Mouse (Mus musculus): ENCODE measurements around the gene Cyth1. TPM values are rescaled to one million over a fixed set of nuclear protein-coding genes. Genes with fewer than 3 reads are reported as not detected.

The Cyth1 gene
- polyA plus RNA-seq, 1 experiment from 2014 or later, result 34.6 TPM

DNA sequence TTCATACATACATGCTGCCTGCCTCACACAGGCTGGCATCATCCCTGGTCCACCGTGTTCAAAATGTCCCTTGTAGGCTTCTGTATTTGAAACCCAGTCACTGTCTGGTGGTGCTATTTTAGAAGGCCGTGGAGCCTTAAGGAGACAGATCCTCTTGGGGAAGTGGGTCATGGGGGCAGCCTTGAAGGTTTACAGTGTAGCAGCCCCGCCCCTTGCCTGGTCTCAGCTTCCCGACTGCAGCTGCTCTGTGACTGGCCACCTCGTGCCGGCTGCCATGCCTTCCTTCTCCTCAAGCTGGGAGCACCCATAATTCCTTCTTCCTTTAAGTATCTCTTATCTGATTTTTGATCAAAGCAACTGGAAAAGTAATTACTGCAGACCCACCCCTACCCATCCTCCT lies 113.1 kb downstream of the Cyth1 start:
- H3K27me3 ChIP-seq, result no peaks in the 10 kb centered on the region
- WGBS, result 86% methylated on average over 6 of the region's 6 CpGs
- H3K9me3 ChIP-seq, result no peaks in the 10 kb centered on the region
- no peak overlapping the region for H3K27ac ChIP-seq (replicated peaks)
- H3K4me3 ChIP-seq, result no peak overlapping the region
- no peak for ATAC-seq (replicated peaks)
- peaks cover 9% of the 10 kb centered on the region for H3K4me1 ChIP-seq
- H3K4me2 ChIP-seq (replicated peaks), result no peak overlapping the region
- no peaks in the 10 kb centered on the region for H3K36me3 ChIP-seq
- H3K9ac ChIP-seq (replicated peaks), result no peak overlapping the region

DNA sequence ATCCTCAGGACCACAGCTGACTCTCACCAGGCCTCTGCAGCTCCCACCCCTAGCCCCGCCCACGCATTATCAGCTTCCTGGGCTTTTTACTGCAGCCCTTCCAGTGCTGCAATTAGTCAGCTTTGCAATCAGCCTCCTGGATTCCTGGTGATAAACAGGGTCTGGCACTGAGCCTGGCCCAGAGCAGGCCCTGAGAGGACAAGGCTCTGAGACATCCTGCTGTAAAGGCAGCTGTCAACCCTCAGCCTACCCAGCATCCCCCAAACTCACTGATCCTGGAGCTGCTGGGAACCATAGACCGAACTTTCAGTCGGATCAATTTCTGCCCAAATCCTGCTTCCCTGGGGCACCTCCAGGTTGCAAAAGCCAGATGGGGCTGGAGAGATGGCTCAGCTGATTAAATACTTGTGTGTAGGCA lies 114.6 kb downstream of the Cyth1 start:
- Histone ChIP-seq H3K4me3 (no peak overlapping the region), H3K4me2 (replicated peaks) (no peak overlapping the region), H3K36me3 (no peaks in the 10 kb centered on the region), H3K4me1 (peaks cover 9% of the 10 kb centered on the region), H3K27ac (replicated peaks) (peak overlapping the region; percentile 70), H3K27me3 (no peaks in the 10 kb centered on the region), H3K9ac (replicated peaks) (no peak overlapping the region), H3K9me3 (no peaks in the 10 kb centered on the region)
- 30% methylated on average over 4 of the region's 4 CpGs for WGBS
- ATAC-seq (replicated peaks), result peak; percentile 79

DNA sequence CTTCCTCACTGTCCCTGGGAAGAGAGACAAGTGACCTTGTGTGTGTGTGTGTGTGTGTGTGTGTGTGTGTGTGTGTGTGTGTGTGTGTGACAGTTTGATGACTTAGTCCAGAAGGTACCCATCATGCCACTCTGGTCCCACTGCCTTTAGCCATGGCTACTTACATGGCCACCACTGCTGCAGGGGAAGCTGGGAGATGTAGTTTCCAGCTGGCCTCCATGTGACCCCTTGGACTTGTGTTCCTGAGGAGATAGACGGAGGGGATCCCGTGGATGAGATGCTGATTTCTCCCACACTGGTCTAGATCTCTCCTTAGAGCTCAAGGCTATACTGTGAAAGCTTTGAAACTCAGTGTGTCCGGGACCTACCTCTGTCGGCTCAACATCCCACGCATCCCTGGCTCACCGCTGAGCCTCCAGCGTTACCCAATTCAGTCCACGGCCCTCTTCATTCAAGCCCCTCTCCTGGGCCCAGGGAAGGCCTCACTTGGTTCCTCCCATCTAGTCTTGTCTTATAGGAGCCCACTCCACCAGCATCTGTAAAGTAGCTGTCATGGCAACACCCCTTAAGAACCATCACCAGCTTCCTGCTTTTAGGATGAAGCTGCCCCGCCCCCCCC lies 115.2 kb downstream of the Cyth1 start:
- H3K4me3 ChIP-seq, result no peak overlapping the region
- H3K9ac ChIP-seq (replicated peaks), result no peak overlapping the region
- H3K4me1 ChIP-seq, result peaks cover 9% of the 10 kb centered on the region
- H3K9me3 ChIP-seq, result no peaks in the 10 kb centered on the region
- H3K27me3 ChIP-seq, result no peaks in the 10 kb centered on the region
- no peaks in the 10 kb centered on the region for H3K36me3 ChIP-seq
- ATAC-seq (replicated peaks), result peak; percentile 43
- WGBS, result 57% methylated on average over 9 of the region's 9 CpGs
- peak overlapping the region; percentile 70 for H3K27ac ChIP-seq (replicated peaks)
- H3K4me2 ChIP-seq (replicated peaks), result no peak overlapping the region

DNA sequence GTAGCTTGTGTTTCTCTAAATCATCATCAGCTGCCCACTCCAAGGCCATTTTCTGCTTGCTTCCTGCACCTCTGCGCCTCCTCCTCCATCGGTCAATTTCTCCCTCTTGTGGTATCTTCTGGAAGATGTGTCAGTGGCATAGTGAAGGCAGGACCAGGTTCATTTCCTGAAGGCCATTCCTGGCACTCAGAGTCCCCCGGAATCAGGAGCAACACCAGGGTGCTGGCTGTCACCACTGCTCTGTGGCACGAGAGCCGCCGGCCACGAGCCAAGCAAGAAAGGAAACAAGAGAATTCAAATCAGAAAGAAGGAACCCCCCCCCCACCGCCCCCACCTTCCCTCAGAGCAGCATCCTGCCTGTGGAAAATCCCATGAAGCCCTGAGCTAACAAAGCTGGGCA lies 116.3 kb downstream of the Cyth1 start:
- no peak for ATAC-seq (replicated peaks)
- H3K4me2 ChIP-seq (replicated peaks), result no peak overlapping the region
- no peak overlapping the region for H3K4me3 ChIP-seq
- no peaks in the 10 kb centered on the region for H3K27me3 ChIP-seq
- no peak overlapping the region for H3K27ac ChIP-seq (replicated peaks)
- H3K9ac ChIP-seq (replicated peaks), result no peak overlapping the region
- WGBS, result 78% methylated on average over 8 of the region's 8 CpGs
- H3K9me3 ChIP-seq, result no peaks in the 10 kb centered on the region
- peaks cover 9% of the 10 kb centered on the region for H3K4me1 ChIP-seq
- no peaks in the 10 kb centered on the region for H3K36me3 ChIP-seq

DNA sequence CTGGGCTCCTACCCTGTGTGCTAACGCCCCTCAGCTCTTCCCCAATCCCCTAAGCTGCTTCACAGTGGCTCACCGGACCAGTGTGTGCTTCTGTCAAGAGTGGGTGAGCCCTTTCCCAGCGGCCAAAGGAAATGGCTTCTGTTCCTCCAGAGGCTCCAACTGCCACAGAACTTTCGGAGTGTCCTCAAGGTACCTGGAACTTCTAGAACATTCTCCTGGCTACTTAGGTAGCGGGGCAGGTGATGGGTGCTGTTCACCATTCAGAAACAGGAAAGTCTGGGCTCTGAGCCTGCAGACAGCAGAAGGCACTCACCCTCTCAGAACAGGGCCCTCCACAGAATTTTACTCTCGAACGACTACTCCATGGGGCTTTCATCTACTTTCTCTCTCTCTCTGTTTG lies 117.9 kb downstream of the Cyth1 start, which contains the start of gene Dnah17:
Gene Dnah17, minus strand, starts transcription at position 101 of the 400 bp plus-strand sequence.
- peaks cover 9% of the 10 kb centered on the region for H3K4me1 ChIP-seq
- H3K9ac ChIP-seq (replicated peaks), result no peak within 1 kb of the TSS
- no peak for ATAC-seq (replicated peaks)
- no peaks in the 10 kb centered on the region for H3K9me3 ChIP-seq
- H3K27me3 ChIP-seq, result no peaks in the 10 kb centered on the region
- H3K36me3 ChIP-seq, result no peaks in the 10 kb centered on the region
- WGBS, result 90% methylated on average over 7 of the region's 7 CpGs
- H3K27ac ChIP-seq (replicated peaks), result no peak within 1 kb of the TSS
- no peak within 1 kb of the TSS for H3K4me3 ChIP-seq
- H3K4me2 ChIP-seq (replicated peaks), result no peak within 1 kb of the TSS

DNA sequence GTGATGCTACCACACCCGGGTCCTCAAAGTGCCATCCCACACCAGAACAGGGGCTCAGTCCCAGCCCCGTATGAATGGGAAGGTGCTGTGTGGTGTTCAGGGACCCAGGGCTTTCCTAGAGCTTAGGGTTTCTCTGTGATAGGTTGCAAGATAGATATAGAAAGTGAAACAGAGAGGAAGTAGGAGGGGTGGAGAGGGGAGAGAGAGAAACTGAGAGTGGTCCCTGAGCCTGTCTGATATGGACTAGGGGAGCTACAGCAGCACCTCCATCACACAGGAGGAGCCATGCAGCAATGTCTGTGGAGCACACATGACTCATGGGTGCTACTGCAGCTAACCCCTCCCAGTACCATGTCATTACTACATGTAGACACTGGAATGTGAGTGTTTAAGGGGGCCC lies 118.6 kb downstream of the Cyth1 start:
- Histone ChIP-seq H3K27ac (replicated peaks) (no peak overlapping the region), H3K4me1 (peaks cover 9% of the 10 kb centered on the region), H3K4me3 (no peak overlapping the region), H3K4me2 (replicated peaks) (no peak overlapping the region), H3K9me3 (no peaks in the 10 kb centered on the region), H3K9ac (replicated peaks) (no peak overlapping the region), H3K36me3 (no peaks in the 10 kb centered on the region), H3K27me3 (no peaks in the 10 kb centered on the region)
- no peak for ATAC-seq (replicated peaks)
- 89% methylated on average over 2 of the region's 2 CpGs for WGBS

DNA sequence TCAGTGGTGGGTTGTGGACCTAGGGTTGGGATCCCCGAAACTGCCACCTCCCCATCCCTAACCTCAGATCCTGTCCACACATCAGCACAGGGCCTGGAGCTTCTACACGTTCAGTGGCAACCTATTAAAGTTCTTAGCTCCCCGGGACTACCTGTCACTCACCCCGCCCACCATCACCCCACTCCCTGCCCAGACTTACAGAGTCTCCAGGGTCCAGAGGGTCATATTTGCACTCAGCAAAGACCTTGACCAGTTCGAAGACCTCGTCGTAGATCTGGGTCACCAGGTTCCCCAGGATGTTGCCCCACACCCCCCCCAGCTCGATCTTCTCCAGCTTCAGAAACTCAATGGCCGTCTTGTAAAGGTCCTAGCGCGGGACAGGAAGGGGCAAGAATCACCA lies 126.8 kb downstream of the Cyth1 start:
- Histone ChIP-seq H3K9me3 (no peaks in the 10 kb centered on the region), H3K4me1 (no peaks in the 10 kb centered on the region), H3K9ac (replicated peaks) (no peak overlapping the region), H3K4me3 (no peak overlapping the region), H3K36me3 (no peaks in the 10 kb centered on the region), H3K27me3 (no peaks in the 10 kb centered on the region), H3K27ac (replicated peaks) (no peak overlapping the region), H3K4me2 (replicated peaks) (no peak overlapping the region)
- no peak for ATAC-seq (replicated peaks)
- WGBS, result 91% methylated on average over 11 of the region's 11 CpGs

DNA sequence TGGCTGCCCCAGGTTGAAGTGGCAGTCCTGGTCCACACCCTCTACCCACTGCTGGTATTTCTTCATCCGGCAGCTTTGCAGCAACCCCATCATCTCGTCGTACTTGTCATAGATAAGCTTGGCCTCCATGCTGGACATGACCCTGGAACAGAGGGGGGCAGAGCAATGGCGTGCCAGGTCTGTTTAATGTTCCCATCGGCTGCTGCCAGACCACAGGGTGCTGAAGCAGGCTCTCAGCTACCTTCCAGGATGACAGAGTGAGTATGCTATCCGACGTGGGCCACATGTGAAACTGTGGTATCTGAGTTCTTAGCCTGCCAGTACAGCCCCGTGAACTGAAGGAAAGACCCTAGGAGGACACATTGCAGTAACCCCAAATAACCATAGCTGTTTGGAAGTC lies 129.6 kb downstream of the Cyth1 start:
- no peak overlapping the region for H3K4me2 ChIP-seq (replicated peaks)
- H3K36me3 ChIP-seq, result no peaks in the 10 kb centered on the region
- 93% methylated on average over 8 of the region's 8 CpGs for WGBS
- H3K4me3 ChIP-seq, result no peak overlapping the region
- H3K27me3 ChIP-seq, result no peaks in the 10 kb centered on the region
- H3K9me3 ChIP-seq, result no peaks in the 10 kb centered on the region
- ATAC-seq (replicated peaks), result no peak
- no peak overlapping the region for H3K9ac ChIP-seq (replicated peaks)
- H3K27ac ChIP-seq (replicated peaks), result no peak overlapping the region
- H3K4me1 ChIP-seq, result no peaks in the 10 kb centered on the region

DNA sequence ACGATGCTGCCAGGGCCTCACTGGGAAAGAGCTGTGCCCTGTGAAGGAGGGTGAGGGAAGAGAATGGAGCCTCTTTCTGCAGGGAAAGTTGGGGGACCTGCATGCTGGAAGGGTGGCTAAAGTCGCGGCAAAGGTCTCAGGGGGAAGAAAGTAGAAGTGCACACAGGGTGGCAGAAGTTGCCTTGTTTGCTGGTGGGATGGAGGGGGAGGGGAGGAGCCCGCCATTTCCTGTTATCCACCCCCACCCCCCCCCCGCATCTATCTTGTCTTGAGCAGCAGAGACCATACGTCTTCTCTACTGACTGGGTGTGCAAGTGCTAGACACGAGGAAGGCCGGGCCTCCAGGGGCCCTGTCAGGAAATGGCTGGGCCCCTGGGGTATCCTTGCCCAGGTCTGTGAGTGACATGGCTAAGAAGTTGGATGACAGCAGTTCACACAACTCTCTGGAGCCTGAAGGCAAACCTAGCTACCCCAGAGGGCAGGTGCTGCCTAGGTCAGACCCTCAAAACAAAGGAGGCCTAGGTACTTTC lies 133.7 kb downstream of the Cyth1 start:
- Histone ChIP-seq H3K9me3 (no peaks in the 10 kb centered on the region), H3K27ac (replicated peaks) (no peak overlapping the region), H3K9ac (replicated peaks) (no peak overlapping the region), H3K4me2 (replicated peaks) (no peak overlapping the region), H3K4me1 (no peaks in the 10 kb centered on the region), H3K4me3 (no peak overlapping the region), H3K27me3 (no peaks in the 10 kb centered on the region), H3K36me3 (no peaks in the 10 kb centered on the region)
- WGBS, result 86% methylated on average over 8 of the region's 8 CpGs
- ATAC-seq (replicated peaks), result no peak

DNA sequence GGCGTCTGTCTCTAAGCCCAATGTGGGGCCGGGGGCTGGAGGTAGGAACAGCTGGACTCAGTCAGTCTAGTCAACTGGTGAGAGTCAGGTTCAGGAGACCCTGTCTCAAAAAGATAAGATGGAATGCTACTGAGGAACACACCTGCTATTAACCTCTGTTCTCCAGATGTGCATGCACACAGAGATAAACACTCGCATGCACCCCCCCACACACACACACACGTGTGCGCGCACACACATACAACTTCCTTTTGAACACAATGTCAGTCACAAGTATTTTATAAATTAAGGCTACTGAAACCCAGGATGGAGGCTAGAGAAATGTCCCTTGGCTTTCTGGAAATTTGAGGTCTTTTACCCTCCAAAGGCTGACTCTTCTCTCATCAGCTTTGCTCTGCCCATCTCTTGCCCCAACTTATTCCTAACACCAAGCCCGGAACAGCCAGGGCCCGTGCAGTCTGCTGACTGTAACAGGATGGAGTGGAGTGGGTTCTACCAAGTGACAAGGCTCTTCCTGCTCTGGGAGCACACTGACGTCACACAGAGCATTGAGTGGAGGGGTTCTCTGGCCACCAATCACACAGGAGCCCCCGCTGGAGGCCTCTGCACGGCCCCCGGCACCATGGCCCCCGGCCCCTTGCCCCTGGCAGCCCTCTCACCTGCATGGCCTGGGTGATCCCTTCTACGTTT lies 134.7 kb downstream of the Cyth1 start:
- H3K9me3 ChIP-seq, result no peaks in the 10 kb centered on the region
- no peaks in the 10 kb centered on the region for H3K27me3 ChIP-seq
- no peak overlapping the region for H3K27ac ChIP-seq (replicated peaks)
- H3K4me2 ChIP-seq (replicated peaks), result no peak overlapping the region
- WGBS, result 86% methylated on average over 14 of the region's 14 CpGs
- no peak for ATAC-seq (replicated peaks)
- H3K36me3 ChIP-seq, result no peaks in the 10 kb centered on the region
- no peaks in the 10 kb centered on the region for H3K4me1 ChIP-seq
- no peak overlapping the region for H3K9ac ChIP-seq (replicated peaks)
- H3K4me3 ChIP-seq, result no peak overlapping the region

DNA sequence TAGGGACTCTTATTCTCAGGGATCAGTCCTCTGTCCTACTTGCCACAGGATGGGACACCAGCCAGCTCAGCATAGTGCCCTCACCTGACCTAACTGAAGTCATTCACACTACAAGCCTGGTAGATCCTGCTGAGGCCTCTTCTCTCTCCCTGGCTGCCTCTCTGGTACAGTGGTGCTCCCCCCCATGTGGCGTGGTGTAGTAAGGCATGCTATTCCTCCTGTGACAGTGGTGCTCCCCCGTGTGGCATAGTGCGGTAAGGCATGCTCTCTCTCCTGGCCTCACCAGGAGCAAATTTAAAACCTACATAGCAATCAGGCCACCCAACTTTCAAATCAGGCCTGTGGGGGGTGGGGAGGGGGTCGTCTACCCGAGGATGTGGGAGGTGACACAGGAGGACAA lies 144.4 kb downstream of the Cyth1 start:
- Histone ChIP-seq H3K36me3 (no peaks in the 10 kb centered on the region), H3K4me1 (no peaks in the 10 kb centered on the region), H3K9ac (replicated peaks) (no peak overlapping the region), H3K27me3 (no peaks in the 10 kb centered on the region), H3K9me3 (no peaks in the 10 kb centered on the region), H3K4me2 (replicated peaks) (no peak overlapping the region), H3K27ac (replicated peaks) (no peak overlapping the region), H3K4me3 (no peak overlapping the region)
- ATAC-seq (replicated peaks), result peak; percentile 61; the same call in 1 of the 2 replicates
- WGBS, result 5% methylated on average over 5 of the region's 5 CpGs

DNA sequence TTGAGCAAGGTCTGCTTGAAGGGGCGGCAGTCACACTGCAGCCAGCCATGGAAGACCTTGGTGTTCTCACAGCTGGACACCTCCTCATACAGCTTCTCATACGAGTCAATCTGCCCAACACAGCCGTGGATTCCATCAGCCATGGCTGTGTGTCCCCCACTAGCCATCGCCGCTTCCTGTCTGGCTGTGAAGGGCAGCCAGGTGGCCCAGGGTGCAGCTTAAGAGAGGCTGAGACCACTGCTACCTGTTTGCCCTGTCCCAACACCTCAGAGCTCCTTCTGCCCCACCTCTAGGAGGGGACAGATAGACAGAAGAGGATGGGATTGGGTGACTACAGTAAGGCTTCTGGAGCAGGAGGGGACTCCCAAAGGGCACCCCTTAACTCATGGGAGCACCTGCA lies 145.0 kb downstream of the Cyth1 start:
- Histone ChIP-seq H3K4me3 (no peak overlapping the region), H3K9ac (replicated peaks) (no peak overlapping the region), H3K9me3 (no peaks in the 10 kb centered on the region), H3K27me3 (no peaks in the 10 kb centered on the region), H3K36me3 (no peaks in the 10 kb centered on the region), H3K4me2 (replicated peaks) (no peak overlapping the region), H3K27ac (replicated peaks) (no peak overlapping the region), H3K4me1 (no peaks in the 10 kb centered on the region)
- WGBS, result 88% methylated on average over 5 of the region's 5 CpGs
- ATAC-seq (replicated peaks), result no peak
